Mouse (Mus musculus): ENCODE data around the gene Tnfaip2.

GRCm38 (mm10) chr12:111438850-111439249, 3.4 kb upstream of the Tnfaip2 start:
- TF ChIP-seq CTCF (IDR thresholded peaks at IDR 0.05) (no peak), EP300 (IDR thresholded peaks at IDR 0.05) (no peak)

Measured in lung, postnatal 0 days (tissue).